Mouse (Mus musculus) thymus, adult 2 months (tissue): Measurements from ENCODE around the gene Pdgfb.

Experiments
- CTCF ChIP-seq: fragments of 200-500 bp; IDR thresholded peaks from 2 replicates; pipeline ENCODE4 v1.5.1; 2012; ENCODE audit warnings: mild to moderate bottlenecking, control low read depth, low read length, moderate library complexity, borderline replicate concordance; ENCODE audit not compliant: control insufficient read depth, poor library complexity, insufficient read depth; ENCODE audit errors: extremely low read depth
- POLR2A ChIP-seq: fragments of 200-500 bp; IDR thresholded peaks from 2 replicates; pipeline ENCODE4 v1.6.1; 2012; ENCODE audit warnings: mild to moderate bottlenecking, low read length, control low read depth, moderate library complexity; ENCODE audit not compliant: control insufficient read depth, poor library complexity, insufficient read depth; ENCODE audit errors: extremely low read depth

DNA sequence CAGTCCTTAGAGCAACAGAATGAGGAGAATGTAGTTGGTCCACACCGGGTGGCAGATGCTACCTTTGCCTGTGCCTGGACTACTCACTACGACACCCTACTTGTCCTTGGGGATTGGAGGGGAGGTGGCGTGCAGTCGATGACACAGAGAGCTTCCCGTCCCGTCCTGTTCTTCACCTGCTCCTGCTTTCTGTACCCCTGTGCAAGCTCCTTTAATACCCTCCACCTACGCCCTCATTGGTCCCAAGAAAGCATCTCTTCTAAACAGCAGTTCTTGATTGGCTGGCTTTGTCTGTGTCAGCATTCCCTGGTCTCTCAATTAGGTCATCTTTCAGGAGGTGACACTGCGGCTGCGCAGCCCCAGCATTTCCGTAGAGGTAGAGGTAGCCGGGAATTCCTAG lies 43.8 kb downstream of the Pdgfb start, which contains the start of gene Cbx7:
- TF ChIP-seq CTCF (no peak), POLR2A (no peak)
